Mouse (Mus musculus) frontal cortex, adult 2 months (tissue): ENCODE measurements around the gene Zfp580. TPM values are rescaled to one million over a fixed set of nuclear protein-coding genes. Genes with fewer than 3 reads are reported as not detected.

Experiments
- DNase-seq, 2 experiments: peaks; one replicate each; pipeline ENCODE4 v3.0.0; 2022; ENCODE audit warnings: low spot score in 1 of 2; ENCODE audit errors: extremely low spot score in 1 of 2
- polyA plus RNA-seq: library from polyadenylated mRNA; depleted of rRNA; stranded (reverse); fragments of >200 nt; gene quantifications from 2 replicates; pipeline ENCODE4 v1.2.3, GENCODE M21; 2012; rRNA removed

Gene Zfp580
- polyA plus RNA-seq, 1 experiment, result 49.7 TPM

DNA sequence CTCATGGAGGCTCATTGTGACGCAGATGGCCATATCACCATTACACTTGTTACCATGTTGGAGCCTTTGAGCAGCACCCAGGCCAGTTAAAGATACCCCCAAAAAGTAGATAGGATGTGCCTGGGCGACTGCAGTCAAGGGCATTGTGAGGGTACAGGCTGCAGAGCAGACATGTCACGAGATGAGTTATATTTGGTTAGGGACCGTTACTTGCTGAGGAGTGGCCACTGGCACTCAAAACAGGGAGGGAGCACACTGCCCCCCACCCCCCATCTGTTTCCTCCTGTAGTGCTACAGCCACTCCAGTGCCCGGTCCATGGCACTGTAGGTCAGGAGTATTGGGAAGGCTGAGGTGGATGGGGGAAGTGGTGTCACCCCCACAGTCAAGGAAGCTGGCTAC, 47.4 kb downstream of the Zfp580 start:
- DNase-seq, result no peak

DNA sequence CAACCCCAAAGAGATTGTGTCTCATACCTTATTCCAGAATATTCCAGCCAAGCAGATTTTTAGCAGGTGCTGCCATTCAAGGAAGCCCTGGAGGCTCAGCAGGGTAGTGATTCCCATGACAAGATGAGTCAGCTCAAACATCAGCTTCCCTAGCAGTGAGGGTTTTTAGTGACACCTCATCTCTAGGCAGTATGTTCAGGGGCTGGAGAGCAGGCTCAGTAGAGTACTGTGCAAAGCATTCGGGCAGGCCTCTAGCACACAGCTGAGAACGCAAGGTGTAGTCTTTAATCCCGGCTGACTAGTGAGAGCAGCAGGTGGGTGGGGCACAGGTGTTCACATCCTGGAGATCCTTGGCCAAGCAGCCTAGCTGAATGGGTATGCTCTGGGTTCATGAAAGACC, 48.5 kb downstream of the Zfp580 start:
- no peak for DNase-seq

DNA sequence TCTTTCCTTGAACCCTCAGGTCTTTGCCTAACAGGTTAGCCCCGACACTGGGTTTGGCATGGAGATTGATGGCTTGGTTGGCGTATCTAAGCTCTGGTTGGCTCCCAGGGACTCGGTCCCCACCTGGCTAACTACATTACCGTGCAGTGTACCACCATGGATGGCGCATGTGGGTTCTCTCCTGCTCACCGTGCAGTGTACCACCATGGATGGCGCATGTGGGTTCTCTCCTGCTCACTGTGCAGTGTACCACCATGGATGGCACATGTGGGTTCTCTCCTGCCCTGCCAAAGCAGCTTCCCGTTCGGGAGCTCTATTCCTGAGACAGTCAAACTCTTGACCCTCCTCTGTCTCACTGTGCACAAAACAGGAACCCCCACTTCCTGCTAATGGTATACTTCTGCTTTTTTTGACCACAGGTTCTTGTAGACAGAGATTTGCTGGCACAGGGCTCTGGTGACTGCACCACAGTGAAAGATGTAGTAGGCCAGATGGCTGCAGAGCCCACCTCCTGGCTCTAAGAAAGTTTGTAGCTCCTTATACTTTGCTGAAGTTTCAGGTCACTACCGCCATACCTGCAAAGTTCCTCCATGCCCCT, 49.8 kb downstream of the Zfp580 start:
- DNase-seq, result no peak

DNA sequence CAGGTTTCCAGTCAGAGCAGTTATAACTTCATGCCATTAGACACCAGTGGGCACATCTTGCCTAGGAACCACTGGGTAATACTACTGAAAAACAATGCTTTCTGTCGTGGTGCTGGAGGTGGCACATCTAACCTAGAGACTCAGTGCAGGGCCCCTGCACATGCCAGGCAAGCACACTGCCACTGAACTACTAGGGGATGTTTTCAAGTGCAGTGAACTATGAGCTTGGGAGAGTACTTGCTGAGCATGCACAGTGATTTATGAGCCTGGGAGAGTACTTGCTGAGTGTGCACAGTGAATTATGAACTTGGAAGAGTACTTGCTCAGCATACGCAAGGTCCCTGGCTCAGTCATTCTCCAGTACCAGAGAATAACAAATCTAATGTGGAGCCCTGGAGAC, 51.2 kb downstream of the Zfp580 start:
- no peak for DNase-seq

Other genes with a start within 250 kb of the Zfp580 start
- 146 and 177 TPM in 2 replicates for gene Ube2s, start 238.9 kb upstream of the Zfp580 start, polyA plus RNA-seq
- gene Shisa7, start 206.8 kb upstream of the Zfp580 start, polyA plus RNA-seq, result 149 and 155 TPM in 2 replicates
- gene Isoc2b, start 181.3 kb upstream of the Zfp580 start, polyA plus RNA-seq, result 10.6 and 13.8 TPM in 2 replicates
- gene Isoc2a, start 174.4 kb upstream of the Zfp580 start, polyA plus RNA-seq, result 10.7 and 12.0 TPM in 2 replicates
- 0.44 and 0.53 TPM in 2 replicates for gene Gm36210, start 145.0 kb upstream of the Zfp580 start, polyA plus RNA-seq
- gene Zfp628, start 136.3 kb upstream of the Zfp580 start, polyA plus RNA-seq, result 9.6 and 10.8 TPM in 2 replicates
- 99.2 and 108 TPM in 2 replicates for gene Nat14, start 129.5 kb upstream of the Zfp580 start, polyA plus RNA-seq
- 11.1 and 12.5 TPM in 2 replicates for gene Ssc5d, start 125.8 kb upstream of the Zfp580 start, polyA plus RNA-seq
- 0.22 and 0.27 TPM in 2 replicates for gene Sbk2, start 87.1 kb upstream of the Zfp580 start, polyA plus RNA-seq
- gene Sbk3, start 80.4 kb upstream of the Zfp580 start, polyA plus RNA-seq, result 2.2 and 2.5 TPM in 2 replicates
- 49.7 and 60.9 TPM in 2 replicates for gene Zfp579, start 55.4 kb upstream of the Zfp580 start, polyA plus RNA-seq
- 11.7 and 13.5 TPM in 2 replicates for gene Zfp524, start 37.1 kb upstream of the Zfp580 start, polyA plus RNA-seq
- gene Fiz1, start 36.8 kb upstream of the Zfp580 start, polyA plus RNA-seq, result 22.7 TPM in 2 replicates
- gene Gm44973, start 36.0 kb upstream of the Zfp580 start, polyA plus RNA-seq, result not detected in 2 replicates
- 33.1 and 35.5 TPM in 2 replicates for gene Zfp865, start 31.2 kb upstream of the Zfp580 start, polyA plus RNA-seq
- 80.6 and 81.7 TPM in 2 replicates for gene Ccdc106, start 31.0 kb upstream of the Zfp580 start, polyA plus RNA-seq
- gene 4632433K11Rik, start 17.4 kb upstream of the Zfp580 start, polyA plus RNA-seq, result not detected in 2 replicates
- gene Zfp784, start 13.1 kb upstream of the Zfp580 start, polyA plus RNA-seq, result 8.4 and 8.8 TPM in 2 replicates
- gene U2af2, start 10.6 kb downstream of the Zfp580 start, polyA plus RNA-seq, result 225 and 229 TPM in 2 replicates
- 387 and 425 TPM in 2 replicates for gene Epn1, start 28.7 kb downstream of the Zfp580 start, polyA plus RNA-seq
- gene Rfpl4, start 65.4 kb downstream of the Zfp580 start, polyA plus RNA-seq, result not detected in 2 replicates
- 0.40 and 0.61 TPM in 2 replicates for gene Rasl2-9, start 74.4 kb downstream of the Zfp580 start, polyA plus RNA-seq
- not detected in 2 replicates for gene Vmn1r55, start 98.1 kb downstream of the Zfp580 start, polyA plus RNA-seq
- gene Vmn1r56, start 145.2 kb downstream of the Zfp580 start, polyA plus RNA-seq, result not detected in 2 replicates
- gene Vmn1r57, start 167.0 kb downstream of the Zfp580 start, polyA plus RNA-seq, result not detected in 2 replicates